Mouse (Mus musculus): ENCODE measurements around the gene Snupn.

- TF ChIP-seq CTCF (conservative IDR thresholded peaks at IDR 0.05; ENCODE audit: low read length) (no peak), NANOG (IDR thresholded peaks at IDR 0.05; ENCODE audit: borderline replicate concordance, low read length) (no peak)
Observed at GRCm38 (mm10) chr9:56950414-56951400, at the start of gene Snupn.
